Mouse (Mus musculus) testis, adult 2 months (tissue): ENCODE measurements at regions not wholly inside any gene's neighbourhood (a gene's known extent, or its start where the extent isn't known, plus 50 kb on each side); places are given as distances from the start of the nearest gene placed in this dataset.

ENCODE experiments used
- H3K27ac ChIP-seq: fragments of 200-500 bp; 2 replicates; pipeline ENCODE4 v1.5.1; 2012; ENCODE audit warnings: low read depth, low read length; ENCODE audit not compliant: control insufficient read depth, insufficient read depth
- H3K27me3 ChIP-seq: fragments of 200-500 bp; 2 replicates; pipeline ENCODE4 v1.6.1; 2012; ENCODE audit warnings: mild to moderate bottlenecking, low read length, moderate library complexity; ENCODE audit not compliant: control insufficient read depth, insufficient read depth
- H3K36me3 ChIP-seq: fragments of 200-500 bp; 2 replicates; pipeline ENCODE4 v1.6.1; 2012; ENCODE audit warnings: mild to moderate bottlenecking, low read length; ENCODE audit not compliant: control insufficient read depth, insufficient read depth
- H3K4me1 ChIP-seq: fragments of 200-500 bp; 2 replicates; pipeline ENCODE4 v1.6.1; 2012; ENCODE audit warnings: low read length; ENCODE audit not compliant: control insufficient read depth, insufficient read depth
- H3K4me3 ChIP-seq: fragments of 200-500 bp; 2 replicates; pipeline ENCODE4 v1.5.1; 2012; ENCODE audit warnings: low read depth, mild to moderate bottlenecking, low read length, moderate library complexity, mixed read lengths; ENCODE audit not compliant: control insufficient read depth
- CTCF ChIP-seq: fragments of 200-500 bp; IDR thresholded peaks from 2 replicates; pipeline ENCODE4 v1.5.1; 2012; ENCODE audit warnings: low read depth, mild to moderate bottlenecking, inconsistent platforms, low read length, moderate library complexity; ENCODE audit not compliant: control insufficient read depth, insufficient read depth, insufficient replicate concordance
- POLR2A ChIP-seq: fragments of 200-500 bp; IDR thresholded peaks from 2 replicates; pipeline ENCODE4 v1.6.1; 2012; ENCODE audit warnings: low read depth, mild to moderate bottlenecking, inconsistent platforms, low read length, moderate library complexity; ENCODE audit not compliant: control insufficient read depth

DNA sequence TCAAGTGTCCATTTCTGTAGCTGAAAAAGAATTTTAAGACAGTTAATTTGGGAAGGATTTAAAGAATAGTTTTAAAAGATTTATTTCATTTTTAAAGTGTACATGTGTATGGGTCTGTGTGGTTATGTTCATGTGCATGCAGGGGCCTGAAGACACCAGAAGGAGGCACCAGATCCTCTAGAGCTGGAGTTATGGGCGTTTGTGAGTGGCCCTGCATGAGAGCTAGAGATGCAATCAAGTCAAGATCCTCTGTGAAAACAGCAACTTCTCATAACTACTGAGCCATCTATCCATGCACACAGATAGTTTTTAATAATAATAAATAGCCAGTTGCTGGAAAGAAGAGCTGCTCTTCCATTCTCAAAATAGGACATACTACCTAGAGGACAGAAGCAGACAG, 452.4 kb downstream of the Lmo4 start:
- no peak overlapping the region for H3K27ac ChIP-seq
- no peak overlapping the region for H3K4me3 ChIP-seq
- TF ChIP-seq CTCF: no peak
- TF ChIP-seq POLR2A: no peak
- no peaks in the 10 kb centered on the region for H3K36me3 ChIP-seq
- H3K4me1 ChIP-seq: no peaks in the 10 kb centered on the region
- H3K27me3 ChIP-seq: no peaks in the 10 kb centered on the region

DNA sequence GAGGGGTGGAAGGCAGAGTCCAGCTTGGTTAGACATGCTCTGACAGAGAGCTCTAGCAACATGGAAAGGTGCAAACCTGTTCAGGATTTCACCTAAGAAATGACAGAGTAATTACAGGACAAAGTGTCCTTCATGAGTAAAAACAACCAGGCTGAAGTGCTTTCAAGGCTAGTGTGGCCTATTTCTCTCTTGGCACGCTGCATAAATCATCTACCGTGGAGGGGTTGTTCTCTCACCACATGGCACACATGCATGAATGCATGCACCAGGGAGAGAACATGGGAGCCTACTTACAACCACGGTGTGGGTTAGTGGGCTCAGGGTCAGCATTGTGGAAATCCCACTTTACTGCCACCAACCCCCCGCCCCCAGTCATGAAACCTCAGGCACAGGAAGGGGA, 454.9 kb downstream of the Lmo4 start:
- Histone ChIP-seq H3K27ac (no peak overlapping the region), H3K27me3 (no peaks in the 10 kb centered on the region), H3K4me3 (no peak overlapping the region), H3K36me3 (no peaks in the 10 kb centered on the region), H3K4me1 (no peaks in the 10 kb centered on the region)
- TF ChIP-seq POLR2A (no peak), CTCF (no peak)

DNA sequence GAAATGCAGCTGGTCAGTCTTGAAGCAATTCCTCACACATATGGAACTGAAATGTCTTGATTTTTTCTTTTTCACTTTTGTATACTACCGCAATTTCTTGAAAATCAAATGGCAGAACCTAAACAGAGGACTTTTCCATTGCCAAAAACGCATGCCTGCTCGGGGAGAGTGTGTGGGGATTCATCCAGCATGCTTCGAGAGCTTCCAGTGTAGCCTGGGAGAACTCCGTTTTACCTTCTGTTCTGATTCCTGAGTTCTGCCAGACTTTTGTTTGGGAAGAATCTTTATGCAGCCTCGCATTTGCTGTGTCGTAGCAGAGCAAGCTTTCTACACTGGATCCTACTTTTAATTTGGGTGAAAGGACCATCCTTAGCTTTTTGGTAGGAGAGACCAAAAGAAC, 461.4 kb downstream of the Lmo4 start:
- no peak overlapping the region for H3K4me3 ChIP-seq
- TF ChIP-seq CTCF (no peak), POLR2A (no peak)
- no peaks in the 10 kb centered on the region for H3K27me3 ChIP-seq
- no peaks in the 10 kb centered on the region; the same call in 1 of the 2 replicates for H3K4me1 ChIP-seq
- no peaks in the 10 kb centered on the region for H3K36me3 ChIP-seq
- no peak overlapping the region for H3K27ac ChIP-seq

DNA sequence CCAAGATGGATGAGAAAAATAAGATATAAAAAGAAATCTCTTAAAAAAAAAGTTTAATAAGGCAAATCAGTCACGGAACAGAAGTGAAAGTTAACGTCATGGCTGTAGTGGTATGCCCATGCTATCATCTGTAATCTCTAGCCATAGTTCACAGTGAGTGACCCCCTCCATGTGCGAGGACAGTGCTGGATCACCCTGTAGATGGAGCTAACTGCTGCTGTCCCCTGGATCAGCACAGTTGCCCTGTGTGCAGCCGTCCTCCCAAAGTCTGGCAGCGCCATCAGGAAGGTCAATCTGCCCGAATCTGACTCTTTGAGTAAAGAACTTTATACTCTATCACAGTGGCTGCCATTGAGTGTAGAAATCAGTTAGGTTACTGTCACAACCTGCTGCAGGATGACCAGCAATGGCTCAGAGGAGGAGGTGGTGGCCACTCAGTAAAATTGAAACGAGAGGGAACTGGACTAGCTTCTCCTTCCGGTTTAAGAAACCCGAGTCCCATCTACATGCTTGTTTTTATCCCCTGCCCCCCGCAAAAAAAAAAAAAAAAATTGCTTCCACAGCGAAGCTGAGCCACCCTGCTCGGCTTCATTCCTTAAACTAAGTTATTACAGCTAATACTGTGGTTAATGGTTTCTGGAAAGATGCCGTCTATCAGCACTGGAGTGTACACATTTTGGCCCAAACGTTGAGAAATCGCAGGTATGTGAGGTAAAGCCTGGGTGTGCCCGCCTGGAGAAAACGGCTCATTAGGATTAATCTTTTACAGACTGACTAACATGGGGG, 462.0 kb downstream of the Lmo4 start:
- Histone ChIP-seq H3K27ac (no peak overlapping the region), H3K4me1 (no peaks in the 10 kb centered on the region; the same call in 1 of the 2 replicates), H3K36me3 (no peaks in the 10 kb centered on the region), H3K4me3 (no peak overlapping the region), H3K27me3 (no peaks in the 10 kb centered on the region)
- no peak for TF ChIP-seq CTCF
- TF ChIP-seq POLR2A: no peak

DNA sequence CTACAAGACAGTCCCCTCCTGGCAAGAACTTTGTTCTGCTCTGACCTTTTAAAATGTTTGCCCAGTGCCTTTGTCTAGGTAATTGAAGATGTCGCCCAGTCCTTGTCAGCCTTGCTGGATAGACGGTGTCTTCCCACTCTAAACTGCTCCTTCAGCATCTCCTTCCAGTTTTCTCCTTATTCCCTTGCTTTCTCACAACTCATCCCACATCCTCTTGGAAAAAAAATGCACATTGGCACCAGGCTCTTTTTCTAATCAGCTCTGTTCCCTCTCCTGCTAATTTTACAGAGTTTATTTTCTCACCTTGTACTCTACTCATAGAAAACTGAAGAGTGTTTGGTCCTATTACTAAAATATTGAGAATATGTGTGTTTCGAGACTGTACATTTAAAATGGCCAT, 466.3 kb downstream of the Lmo4 start:
- no peaks in the 10 kb centered on the region for H3K36me3 ChIP-seq
- no peaks in the 10 kb centered on the region for H3K27me3 ChIP-seq
- H3K4me1 ChIP-seq: no peaks in the 10 kb centered on the region; the same call in 1 of the 2 replicates
- TF ChIP-seq CTCF (no peak), POLR2A (no peak)
- H3K27ac ChIP-seq: no peak overlapping the region
- no peak overlapping the region for H3K4me3 ChIP-seq

DNA sequence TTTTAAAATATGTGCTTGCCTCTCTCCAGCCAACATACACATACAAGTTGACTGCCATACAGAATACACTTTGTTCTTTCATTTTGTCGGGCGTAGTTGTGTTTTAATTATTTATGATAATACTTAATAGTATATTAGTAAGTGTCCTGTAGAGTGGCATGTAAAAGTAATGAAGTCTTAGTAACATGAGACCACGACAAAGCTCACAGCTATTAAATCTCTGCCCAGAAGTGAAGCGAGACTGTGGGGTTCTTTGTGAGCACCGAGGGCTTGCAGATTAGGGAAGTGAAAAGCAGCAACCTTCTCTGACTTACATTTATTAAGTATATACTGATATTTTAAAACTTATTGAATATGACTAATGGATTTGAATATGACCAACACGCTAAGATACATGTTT, 467.2 kb downstream of the Lmo4 start:
- TF ChIP-seq POLR2A (no peak), CTCF (no peak)

DNA sequence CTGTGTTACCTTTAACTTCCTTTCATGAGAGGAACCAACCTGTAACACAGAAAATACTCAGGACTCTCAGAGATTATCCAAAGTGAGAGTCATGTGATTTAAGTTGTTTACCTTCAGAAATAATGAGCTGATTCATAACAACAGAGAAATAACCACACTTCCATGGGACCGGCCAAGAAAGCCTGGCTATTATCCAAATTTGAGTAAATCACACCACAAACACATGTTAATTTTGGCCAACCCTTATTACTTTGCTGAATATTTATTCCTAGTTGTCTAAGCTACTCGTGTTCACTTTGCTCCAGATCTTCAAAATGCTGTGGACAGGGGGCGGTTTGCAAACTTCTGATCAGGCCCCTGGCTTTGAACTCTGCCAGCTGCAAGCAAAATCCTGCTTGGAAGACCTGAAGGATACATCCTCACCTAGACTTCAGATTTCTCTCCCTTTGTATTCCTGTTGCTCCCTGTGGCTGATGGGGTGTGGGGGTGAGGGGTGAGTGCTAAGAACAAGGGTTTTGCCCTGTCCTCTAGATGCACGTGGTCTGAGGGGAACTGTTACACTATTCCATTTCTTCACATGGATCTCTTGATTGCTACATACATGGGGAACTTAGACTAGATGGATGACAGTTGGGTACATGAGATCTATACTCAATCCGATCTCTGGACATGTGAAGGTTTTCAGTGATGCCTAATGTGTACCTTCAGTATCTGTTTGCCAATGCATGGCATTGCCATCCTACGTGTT, 468.2 kb downstream of the Lmo4 start:
- Histone ChIP-seq H3K27me3 (no peaks in the 10 kb centered on the region), H3K27ac (no peak overlapping the region), H3K36me3 (no peaks in the 10 kb centered on the region), H3K4me1 (no peaks in the 10 kb centered on the region), H3K4me3 (no peak overlapping the region)
- TF ChIP-seq POLR2A: no peak
- TF ChIP-seq CTCF: no peak

More for the DNA sequence above, 467.2 kb downstream of the Lmo4 start:
- Histone ChIP-seq H3K27ac (no peak overlapping the region), H3K4me1 (no peaks in the 10 kb centered on the region; the same call in 1 of the 2 replicates), H3K4me3 (no peak overlapping the region), H3K36me3 (no peaks in the 10 kb centered on the region), H3K27me3 (no peaks in the 10 kb centered on the region)
